Comparison of ENCODE assay signal across 8 mouse cellular contexts in the genomic region with DNA sequence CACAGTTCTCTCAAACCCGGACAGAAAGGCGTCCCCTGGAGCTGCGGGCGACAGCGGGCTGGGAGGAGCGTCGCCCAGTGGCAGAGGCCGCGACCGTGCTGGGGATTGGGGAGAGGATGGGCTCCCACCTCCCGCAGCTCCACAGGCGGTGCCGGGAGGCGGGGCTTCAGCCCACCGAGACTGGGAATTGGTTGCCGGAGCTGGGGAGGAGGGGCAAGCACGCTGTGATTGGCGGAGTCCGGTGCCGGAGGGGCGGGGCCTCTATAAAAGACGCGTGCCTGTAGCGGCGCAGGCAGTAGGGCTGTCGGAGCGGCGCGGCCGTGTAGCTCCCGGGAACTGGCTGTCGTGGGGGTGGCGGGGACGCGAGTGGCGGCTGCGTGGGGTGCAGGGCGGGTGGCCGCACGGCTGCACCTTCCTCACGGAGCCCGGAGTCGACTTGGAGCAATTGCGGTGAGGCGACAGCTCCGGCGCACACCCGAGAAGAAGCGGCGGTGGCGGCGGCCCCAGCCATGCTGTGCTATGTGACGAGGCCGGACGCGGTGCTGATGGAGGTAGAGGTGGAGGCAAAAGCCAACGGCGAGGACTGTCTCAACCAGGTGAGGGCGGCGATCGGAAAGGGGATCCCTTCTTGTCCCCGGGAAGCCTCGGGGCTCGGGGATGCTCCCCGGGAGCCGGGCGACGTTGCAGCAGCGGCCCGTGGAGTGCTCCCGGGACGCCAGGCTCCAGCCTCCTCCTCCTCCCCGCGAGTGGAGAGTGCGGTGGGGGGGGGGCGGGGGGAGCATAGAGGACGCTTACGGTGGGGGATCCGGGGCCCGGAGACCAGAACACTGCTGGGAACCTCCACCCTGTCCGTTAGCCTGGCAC. TPM values are rescaled to one million over a fixed set of nuclear protein-coding genes. Genes with fewer than 3 reads are reported as not detected.
DNase-seq lines count a peak whose midpoint lies in the region; ATAC-seq lines count a peak whose summit lies in the region.

A gene (plus strand): TSS at position 295 of the 864 bp plus-strand sequence.

- peak within 1 kb of the TSS; percentile 72 for H3K9ac ChIP-seq in heart, embryonic 11.5 days (ENCODE audit: low read depth, low read length)
- H3K9ac ChIP-seq in kidney, embryonic 16.5 days (replicated peaks; ENCODE audit: low read length) = peak within 1 kb of the TSS; percentile 85

- H3K4me3 ChIP-seq in erythroblast, embryonic 14.5 days (replicated peaks) = peak within 1 kb of the TSS; percentile 68
- peak within 1 kb of the TSS; percentile 71 for H3K4me3 ChIP-seq in heart, embryonic 11.5 days (ENCODE audit: low read depth, low read length)
- peak within 1 kb of the TSS; percentile 91 for H3K4me3 ChIP-seq in kidney, embryonic 16.5 days (ENCODE audit: low read length)

- H3K27me3 ChIP-seq in erythroblast, embryonic 14.5 days (ENCODE audit: control insufficient read depth) = peaks cover 23% of the 10 kb centered on the region; the same call in 1 of the 2 replicates
- no peaks in the 10 kb centered on the region for H3K27me3 ChIP-seq in heart, embryonic 11.5 days (ENCODE audit: control insufficient read depth, insufficient read depth, low read length)
- H3K27me3 ChIP-seq in kidney, embryonic 16.5 days (ENCODE audit: insufficient read depth, low read length) = no peaks in the 10 kb centered on the region

- H3K36me3 ChIP-seq in erythroblast, embryonic 14.5 days (ENCODE audit: control insufficient read depth) = peaks cover 42% of the 10 kb centered on the region
- no peaks in the 10 kb centered on the region for H3K36me3 ChIP-seq in heart, embryonic 11.5 days (ENCODE audit: control insufficient read depth, insufficient read depth, low read length)
- H3K36me3 ChIP-seq in kidney, embryonic 16.5 days (ENCODE audit: insufficient read depth, low read length) = 0 out of 2 replicates have a peak, but pooled peaks cover 9% of the 10 kb centered on the region

- peak; percentile 97 for DNase-seq in CD4-positive helper T cell, adult 2 months (ENCODE audit: low read depth, low spot score)
- DNase-seq in brain, embryonic 18.5 days (ENCODE audit: low read depth, low spot score) = peak; percentile 92
- peak; percentile 100 for DNase-seq in liver
- peak; percentile 95 for DNase-seq in monocyte, adult 2 months (ENCODE audit: low read depth in 1 of 2, low spot score in 2 of 2)
- peak; percentile 99 for DNase-seq in spleen, postnatal 14 days (ENCODE audit: low spot score in 2 of 2)

- peaks cover 12% of the 10 kb centered on the region for H3K9me3 ChIP-seq in erythroblast, embryonic 14.5 days (ENCODE audit: control insufficient read depth, low read length)
- no peaks in the 10 kb centered on the region for H3K9me3 ChIP-seq in heart, embryonic 11.5 days (replicated peaks; ENCODE audit: control insufficient read depth, low read length)
- H3K9me3 ChIP-seq in kidney, embryonic 16.5 days (ENCODE audit: low read length) = no peaks in the 10 kb centered on the region

- H3K4me1 ChIP-seq in erythroblast, embryonic 14.5 days (ENCODE audit: control insufficient read depth) = peaks cover 75% of the 10 kb centered on the region
- peaks cover 26% of the 10 kb centered on the region for H3K4me1 ChIP-seq in heart, embryonic 11.5 days (ENCODE audit: control insufficient read depth, insufficient read depth, low read length)
- H3K4me1 ChIP-seq in kidney, embryonic 16.5 days (ENCODE audit: insufficient read depth, low read length) = peaks cover 34% of the 10 kb centered on the region

- peak within 1 kb of the TSS; percentile 97 for H3K4me2 ChIP-seq in heart, embryonic 11.5 days
- peak within 1 kb of the TSS; percentile 90 for H3K4me2 ChIP-seq in kidney, embryonic 16.5 days (replicated peaks; ENCODE audit: low read depth, low read length)

- ATAC-seq in heart, embryonic 11.5 days (replicated peaks; ENCODE audit: insufficient number of reproducible peaks, low FRiP score, low TSS enrichment) = peak; percentile 98
- peak; percentile 95 for ATAC-seq in kidney, embryonic 16.5 days (ENCODE audit: low FRiP score, low TSS enrichment)

- H3K27ac ChIP-seq in heart, embryonic 11.5 days (ENCODE audit: low read depth, low read length) = peak within 1 kb of the TSS; percentile 42
- peak within 1 kb of the TSS; percentile 85 for H3K27ac ChIP-seq in kidney, embryonic 16.5 days (ENCODE audit: low read length)

- under 1% methylated on average over 77 of the region's 81 CpGs for WGBS in heart, embryonic 11.5 days (ENCODE audit: insufficient replicate concordance)
- WGBS in kidney, embryonic 16.5 days = under 1% methylated on average over 64 of the region's 81 CpGs

RNA-seq across cellular contexts. Expression of the gene that starts here (rescaled TPM):
- 2.4 and 2.6 TPM in 2 replicates for polyA plus RNA-seq in erythroblast, embryonic 14.5 days (2012)
- 4.5 and 4.9 TPM in 2 replicates for polyA plus RNA-seq in heart, embryonic 11.5 days (2014; fragmentation: Nextera tagmentation; extraction: Ambion mirVana)
- polyA plus RNA-seq in kidney, embryonic 16.5 days (2015; fragmentation: Nextera tagmentation; extraction: Ambion mirVana) = 16.0 and 16.2 TPM in 2 replicates

Comparison
In these comparisons a context has a peak if more than half of its experiments do, and no peak if none do; other contexts are left out.
1. Peak in every context shown above with its lines: DNase-seq, ATAC-seq, H3K4me3 ChIP-seq and H3K27ac ChIP-seq.